Mouse (Mus musculus) thymus, adult 2 months (tissue): ENCODE results near the gene Zfp385b.

ENCODE experiments used
- CTCF ChIP-seq: fragments of 200-500 bp; IDR thresholded peaks from 2 replicates; pipeline ENCODE4 v1.5.1; 2012; ENCODE audit warnings: mild to moderate bottlenecking, control low read depth, low read length, moderate library complexity, borderline replicate concordance; ENCODE audit not compliant: control insufficient read depth, poor library complexity, insufficient read depth; ENCODE audit errors: extremely low read depth
- POLR2A ChIP-seq: fragments of 200-500 bp; IDR thresholded peaks from 2 replicates; pipeline ENCODE4 v1.6.1; 2012; ENCODE audit warnings: mild to moderate bottlenecking, low read length, control low read depth, moderate library complexity; ENCODE audit not compliant: control insufficient read depth, poor library complexity, insufficient read depth; ENCODE audit errors: extremely low read depth

DNA sequence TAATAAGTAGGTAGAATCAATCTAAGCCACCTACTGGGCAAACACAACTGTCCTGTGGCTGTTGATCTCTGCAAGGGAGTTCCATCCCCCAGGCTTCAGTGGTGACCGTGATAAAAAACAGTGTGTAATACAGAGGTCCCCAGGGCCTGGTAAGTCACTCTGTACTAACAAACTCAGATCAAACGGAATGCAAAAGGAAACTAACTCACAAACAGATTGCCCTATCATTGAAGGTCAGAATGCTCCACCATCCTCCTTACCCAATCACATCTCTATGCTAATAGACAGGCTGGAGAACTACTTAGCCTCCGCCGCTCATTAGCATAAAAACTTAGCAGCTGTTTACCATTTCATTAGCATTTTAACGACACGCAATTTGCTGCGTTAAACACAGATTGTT lies 313.1 kb downstream of the Zfp385b start:
- TF ChIP-seq CTCF: no peak
- no peak for TF ChIP-seq POLR2A
